Mouse (Mus musculus): ENCODE data around the gene Arsg.

- peak; percentile 24 for TF ChIP-seq CTCF (IDR thresholded peaks at IDR 0.05; ENCODE audit: control insufficient read depth, insufficient read depth, insufficient read length)
- TF ChIP-seq CEBPB (IDR thresholded peaks at IDR 0.05; ENCODE audit: low read depth) = no peak
- no peak for TF ChIP-seq MYOD1 (IDR thresholded peaks at IDR 0.05; ENCODE audit: control insufficient read depth, insufficient read length, low read depth)
- no peak for TF ChIP-seq MYOG (IDR thresholded peaks at IDR 0.05; ENCODE audit: control insufficient read depth, extremely low read depth, insufficient read length)
- no peak for TF ChIP-seq MAX (IDR thresholded peaks at IDR 0.05)
- no peak for TF ChIP-seq USF1 (IDR thresholded peaks at IDR 0.05; ENCODE audit: low read depth)
- no peak for TF ChIP-seq FOSL1 (IDR thresholded peaks at IDR 0.05; ENCODE audit: insufficient read depth, low read length, poor library complexity, severe bottlenecking)
These were observed 32.1 kb upstream of the Arsg start for GRCm38 (mm10) chr11:109441119-109441518.
